Mouse (Mus musculus) layer of hippocampus, adult 9-10 months (tissue): ENCODE results near the gene Padi2.

Experiments used
- DNase-seq: peaks from one replicate; pipeline ENCODE4 v3.0.0; 2022; ENCODE audit warnings: low spot score

Padi2 gene

DNA sequence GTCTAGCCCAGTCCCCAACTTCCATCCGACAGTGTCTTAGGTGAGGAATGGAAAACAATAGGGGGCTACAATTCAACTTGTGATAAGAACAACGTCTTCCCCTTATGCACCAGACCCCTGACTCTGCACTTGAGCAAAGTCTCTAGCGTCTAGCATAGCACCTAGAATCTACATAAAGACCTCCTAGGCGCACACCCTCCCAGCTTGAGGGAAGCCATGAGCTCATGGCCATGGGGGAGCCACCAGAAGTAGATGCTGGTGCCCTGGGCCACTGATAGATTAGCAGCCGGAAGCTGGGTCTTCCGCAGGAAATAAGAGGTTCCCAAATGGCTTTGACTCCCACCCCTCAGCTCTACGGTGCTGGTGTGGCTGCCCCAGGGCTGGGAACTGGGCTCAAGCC, 81.3 kb downstream of the Padi2 start:
- no peak for DNase-seq

DNA sequence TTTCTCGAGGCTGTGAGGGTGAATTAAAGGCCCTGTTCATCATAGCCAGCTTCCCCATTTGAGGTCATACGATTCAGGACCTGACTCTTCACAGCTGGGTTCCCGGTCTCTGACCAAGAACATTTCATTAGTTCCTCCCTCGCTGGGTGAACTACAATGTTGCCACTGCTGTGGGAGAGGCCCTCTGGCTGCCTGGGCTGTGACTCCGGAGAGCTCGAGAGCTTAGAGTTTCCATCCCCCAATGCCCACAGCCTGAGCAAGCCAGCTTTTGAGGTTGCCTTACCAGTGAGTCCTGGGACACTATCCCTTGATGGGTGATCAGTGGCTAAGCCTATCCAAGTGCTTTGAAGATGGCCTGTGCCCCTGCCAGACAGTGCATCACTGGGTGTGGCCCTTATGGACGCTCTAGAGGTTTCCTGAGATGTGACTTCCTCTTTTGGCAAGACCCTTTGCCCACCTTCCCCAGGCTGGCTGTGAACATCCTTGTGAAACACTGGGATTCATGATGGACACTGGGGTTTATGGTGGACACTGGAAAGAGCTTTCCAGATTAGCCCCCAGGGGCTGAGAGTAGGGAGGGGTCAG, 82.7 kb downstream of the Padi2 start:
- DNase-seq: no peak

- no peak for DNase-seq
Measured at GRCm38 (mm10) chr4:140989447-140989846, 83.3 kb downstream of the Padi2 start.

DNA sequence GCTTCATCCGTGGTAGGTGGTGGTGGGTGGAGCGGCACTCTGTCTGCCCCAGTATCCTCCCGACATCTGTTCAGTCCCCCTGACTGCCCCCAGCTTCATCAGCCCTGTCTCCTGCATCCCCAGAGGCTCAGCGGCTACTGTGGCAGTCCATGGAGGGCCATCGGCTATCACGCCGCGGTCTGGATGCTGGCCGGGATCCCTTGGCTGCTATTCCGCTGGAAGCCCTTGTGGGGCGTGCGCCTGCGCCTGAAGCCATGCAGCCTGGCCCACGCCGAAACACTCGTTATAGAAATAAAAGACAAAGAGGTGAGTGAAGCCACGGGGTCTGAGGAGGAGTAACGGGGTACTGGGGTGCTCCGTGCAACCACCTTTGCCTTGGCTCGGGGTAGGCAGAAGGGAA, 86.1 kb downstream of the Padi2 start:
- no peak for DNase-seq

GRCm38 (mm10) chr4:140993846-140994245, 87.7 kb downstream of the Padi2 start:
- no peak for DNase-seq

- no peak for DNase-seq
Measured at GRCm38 (mm10) chr4:140995811-140996210, 89.7 kb downstream of the Padi2 start.

- DNase-seq: no peak
Measured at GRCm38 (mm10) chr4:140996812-140997211, 90.7 kb downstream of the Padi2 start.
